Mouse (Mus musculus) right cerebral cortex, postnatal 4 days (tissue): Measurements from ENCODE around the gene Cox14.
"Not testable (repeated sequence)": the region's sequence is repeated elsewhere in the genome, so short reads cannot be mapped to it uniquely, and the experiment has no call there.

Source experiments
- DNase-seq: peaks from one replicate; pipeline ENCODE4 v3.0.0-alpha.2; 2022

Cox14 gene

DNA sequence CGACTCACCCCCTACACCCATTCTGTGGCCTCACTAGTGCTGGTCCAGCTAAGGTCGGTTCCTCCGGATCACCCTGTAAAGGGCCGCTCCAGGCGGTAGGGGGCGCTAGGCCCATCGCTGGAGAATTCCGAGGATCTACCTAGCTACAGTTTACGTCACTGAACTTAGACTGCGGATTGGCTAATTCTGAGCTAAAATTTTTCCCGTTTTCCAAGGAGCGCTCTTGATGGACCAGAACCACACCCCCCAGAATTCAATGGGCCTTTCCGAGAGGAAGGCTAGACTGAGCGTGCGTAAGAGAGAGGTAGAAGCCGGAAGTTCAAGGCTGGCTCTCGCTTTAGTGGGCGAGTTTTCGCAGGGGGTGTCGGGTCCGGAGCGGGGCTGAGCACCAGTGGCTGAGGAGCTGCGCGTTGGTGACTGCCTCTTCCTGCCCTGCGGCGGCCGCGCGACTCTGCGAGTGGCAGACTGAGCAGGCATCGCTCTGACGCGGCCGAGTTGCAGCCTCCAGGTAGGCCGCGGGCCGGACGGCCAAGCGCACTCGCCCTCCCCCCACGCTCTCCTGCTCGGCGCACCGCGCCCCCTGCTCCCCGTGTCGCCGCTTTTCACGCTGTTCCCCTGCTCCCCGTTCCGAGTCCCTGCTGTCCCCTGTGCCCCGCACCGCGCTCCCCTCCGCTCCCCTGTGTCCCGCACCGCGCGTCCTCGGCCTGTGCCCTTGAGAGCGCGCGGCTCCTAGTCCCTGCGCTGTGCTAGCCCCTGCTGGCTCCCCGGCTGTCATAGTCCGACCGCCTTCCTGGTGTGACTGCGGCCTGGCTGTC lies at the start of gene Cox14:
Gene Cox14 (plus strand): TSS at position 278 of the 815 bp plus-strand sequence.
- DNase-seq = peak; percentile 92

DNA sequence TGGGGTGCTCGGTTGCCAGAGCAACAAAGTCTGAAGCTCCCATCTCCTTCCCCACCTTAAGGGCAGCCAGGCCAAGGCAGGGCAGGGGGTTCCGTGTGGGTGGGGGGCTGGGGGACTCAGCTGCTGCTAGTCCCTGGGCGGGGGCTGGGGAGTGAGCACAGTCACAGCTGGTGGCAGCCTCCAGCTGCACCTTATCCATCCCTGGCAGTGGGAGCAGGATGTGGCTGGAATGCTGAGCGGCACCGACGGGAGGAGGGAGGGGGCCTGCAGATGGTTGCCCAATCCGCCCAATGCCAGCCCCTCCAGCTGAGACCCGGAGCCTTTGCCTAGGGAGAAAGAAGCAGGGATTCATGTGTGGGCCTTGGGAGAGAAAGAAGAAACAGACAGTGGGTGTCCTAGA lies 48.3 kb upstream of the Cox14 start:
- peak; percentile 35 for DNase-seq

DNA sequence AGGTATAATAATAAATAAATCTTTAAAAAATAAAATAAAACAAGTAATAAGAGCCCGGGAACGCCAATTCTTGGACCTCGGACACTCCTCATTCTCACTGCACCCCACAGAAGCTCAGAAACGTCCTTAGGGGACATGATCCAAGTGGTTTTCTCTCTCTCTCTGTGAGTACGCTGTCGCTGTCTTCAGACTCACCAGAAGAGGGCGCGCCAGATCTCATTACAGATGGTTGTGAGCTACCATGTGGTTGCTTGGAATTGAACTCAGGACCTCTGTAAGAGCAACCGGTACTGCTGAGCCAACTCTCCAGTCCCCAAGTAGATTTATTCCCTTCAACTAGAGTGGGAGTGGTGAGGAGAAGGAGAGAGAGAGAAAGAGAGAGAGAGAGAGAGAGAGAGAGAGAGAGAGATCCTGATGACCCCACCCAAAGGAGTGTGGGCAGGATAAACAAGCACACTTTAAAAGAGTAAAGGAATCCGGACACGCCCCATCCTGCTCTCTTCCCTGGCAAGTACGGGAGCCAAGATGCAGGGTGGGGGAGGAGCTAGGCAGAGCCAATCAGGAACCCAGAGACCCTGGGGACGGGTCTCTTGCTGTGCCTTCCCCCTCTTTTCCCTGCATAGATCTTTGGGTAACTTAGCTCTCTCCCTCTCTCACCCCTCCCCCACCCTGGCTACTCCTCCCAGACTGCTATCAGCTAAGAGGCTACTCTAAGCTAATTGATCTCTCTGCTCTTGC lies 47.2 kb upstream of the Cox14 start:
- peak; percentile 57 for DNase-seq

DNA sequence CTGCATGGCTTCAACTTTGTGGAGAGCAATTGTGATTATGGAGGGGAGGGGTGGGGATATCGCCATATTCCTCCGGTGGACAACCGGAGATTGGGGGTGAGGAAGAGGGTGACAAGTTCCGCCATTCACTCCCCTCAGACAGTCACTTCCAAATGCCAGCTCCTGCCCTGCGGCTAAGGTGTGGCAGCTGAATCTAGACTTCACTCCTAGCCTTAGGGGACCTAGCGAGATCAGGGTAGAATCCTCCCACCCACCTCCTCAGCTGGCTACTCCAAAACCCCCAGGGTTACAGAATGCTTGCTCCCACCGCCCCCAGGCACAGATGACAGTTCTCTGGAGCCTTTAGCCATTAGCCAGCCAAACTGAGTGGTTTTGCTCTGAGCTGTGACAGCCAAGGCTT lies 46.4 kb upstream of the Cox14 start:
- no peak for DNase-seq

DNA sequence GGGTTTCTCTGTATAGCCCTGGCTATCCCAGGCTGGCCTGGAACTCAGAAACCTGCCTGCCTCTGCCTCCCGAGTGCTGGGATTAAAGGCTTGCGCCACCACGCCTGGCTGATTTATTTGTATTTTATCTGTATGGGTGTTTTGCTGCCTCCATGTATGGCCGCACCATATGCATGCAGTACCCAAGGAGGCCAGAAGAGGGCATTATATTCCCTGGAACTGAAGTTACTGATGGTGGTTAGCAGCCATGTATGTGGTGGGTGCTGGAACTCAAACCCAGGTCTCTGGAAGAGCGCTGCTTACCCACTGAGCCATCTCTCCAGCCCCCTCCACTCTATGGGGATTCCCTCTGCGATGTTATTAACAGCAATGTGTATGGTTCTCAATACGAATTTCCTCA lies 42.5 kb upstream of the Cox14 start:
- no peak for DNase-seq

DNA sequence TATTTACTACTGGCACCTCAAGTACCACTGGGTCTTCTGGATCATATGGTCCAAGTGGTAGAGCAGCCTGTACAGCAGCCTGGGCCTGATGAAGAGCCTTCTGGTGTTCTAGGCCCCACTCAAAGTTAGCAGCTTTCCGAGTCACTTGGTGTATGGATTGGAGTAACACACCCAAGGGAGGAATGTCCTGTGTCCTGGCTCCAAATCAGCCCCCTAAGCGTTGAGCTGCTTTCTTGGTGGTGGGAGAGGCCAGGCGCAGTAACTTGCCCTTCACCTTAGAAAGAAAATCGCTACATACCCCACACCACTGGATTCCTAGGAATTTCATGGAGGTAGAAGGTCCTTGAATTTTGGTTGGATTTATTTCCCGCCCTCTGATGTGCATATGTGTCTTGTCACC lies 41.3 kb upstream of the Cox14 start:
- DNase-seq = no peak

DNA sequence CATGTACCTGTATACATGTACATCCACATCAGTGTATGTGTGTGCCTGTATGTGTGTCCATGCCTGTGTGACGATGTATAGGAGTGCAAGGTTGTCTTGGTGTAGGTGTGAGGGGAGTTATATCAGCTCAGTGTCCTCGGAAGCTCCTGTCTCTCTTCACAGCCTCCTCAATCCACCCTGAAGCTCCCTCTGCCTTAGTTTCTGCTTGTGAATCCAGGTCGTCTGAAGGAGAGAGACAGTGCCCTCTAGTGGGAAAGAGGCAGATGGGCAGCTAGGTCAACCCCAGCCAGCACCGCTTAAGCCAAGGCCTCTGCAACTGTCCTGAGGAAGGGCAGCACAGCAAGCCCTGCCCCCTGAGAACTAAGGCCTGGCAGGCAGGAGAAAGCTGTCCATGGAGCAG lies 36.7 kb upstream of the Cox14 start:
- no peak for DNase-seq

DNA sequence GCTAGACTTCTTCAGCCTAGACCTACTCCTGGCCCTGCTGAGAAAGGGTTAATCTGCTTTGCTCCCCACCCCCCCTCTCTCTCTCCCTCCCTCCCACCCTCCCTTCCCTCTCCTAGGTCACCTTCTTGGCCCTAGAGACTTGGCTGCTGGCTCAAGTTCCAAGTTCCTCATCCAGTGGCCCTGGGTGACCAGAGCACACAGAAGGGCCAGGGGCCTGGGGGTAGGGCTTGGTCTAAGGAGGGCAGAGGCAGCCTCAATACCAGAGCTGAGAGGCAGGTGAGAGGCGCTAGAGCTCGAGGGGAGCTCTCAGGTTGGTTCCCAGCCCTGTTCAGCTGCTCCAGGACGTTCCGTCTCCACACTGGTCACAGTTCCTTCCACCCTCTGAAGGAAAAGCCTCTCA lies 34.5 kb upstream of the Cox14 start:
- DNase-seq = no peak

DNA sequence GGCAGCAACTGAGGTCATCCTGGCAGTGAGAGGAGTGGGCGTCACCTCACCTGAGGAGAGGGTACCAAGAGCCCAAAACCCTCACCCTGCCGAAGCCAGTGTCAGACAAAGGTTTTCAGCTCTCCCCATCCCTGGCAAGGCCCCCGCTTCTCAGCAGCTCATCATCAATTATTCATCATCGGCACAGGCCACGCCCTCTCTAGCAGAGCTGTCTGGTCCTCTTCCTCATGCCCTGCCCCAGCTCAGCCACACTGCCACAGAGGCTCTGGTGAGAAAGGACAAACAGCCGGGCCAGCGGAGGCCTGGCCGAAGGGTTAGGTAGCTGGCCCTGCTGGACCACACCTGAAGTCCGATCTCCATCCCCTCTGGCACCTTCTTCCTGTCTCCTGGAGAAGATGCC lies 33.4 kb upstream of the Cox14 start:
- no peak for DNase-seq

DNA sequence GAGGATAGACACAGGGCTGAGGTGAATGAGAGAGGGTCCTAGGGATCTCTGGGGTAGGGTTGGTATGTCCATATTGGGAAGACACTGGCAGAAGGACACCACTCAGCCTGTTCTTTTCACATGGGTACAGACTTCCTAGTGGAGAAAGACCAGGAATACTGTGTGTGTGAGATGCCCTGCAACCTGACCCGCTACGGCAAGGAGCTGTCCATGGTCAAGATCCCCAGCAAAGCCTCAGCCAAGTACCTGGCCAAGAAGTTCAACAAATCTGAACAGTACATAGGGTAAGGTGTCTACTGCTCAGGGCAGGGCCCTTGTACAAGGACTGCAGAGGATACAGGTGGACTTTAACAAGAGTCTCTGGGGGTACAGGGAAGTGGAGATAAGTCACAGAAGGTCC lies 28.1 kb upstream of the Cox14 start:
- DNase-seq = no peak

DNA sequence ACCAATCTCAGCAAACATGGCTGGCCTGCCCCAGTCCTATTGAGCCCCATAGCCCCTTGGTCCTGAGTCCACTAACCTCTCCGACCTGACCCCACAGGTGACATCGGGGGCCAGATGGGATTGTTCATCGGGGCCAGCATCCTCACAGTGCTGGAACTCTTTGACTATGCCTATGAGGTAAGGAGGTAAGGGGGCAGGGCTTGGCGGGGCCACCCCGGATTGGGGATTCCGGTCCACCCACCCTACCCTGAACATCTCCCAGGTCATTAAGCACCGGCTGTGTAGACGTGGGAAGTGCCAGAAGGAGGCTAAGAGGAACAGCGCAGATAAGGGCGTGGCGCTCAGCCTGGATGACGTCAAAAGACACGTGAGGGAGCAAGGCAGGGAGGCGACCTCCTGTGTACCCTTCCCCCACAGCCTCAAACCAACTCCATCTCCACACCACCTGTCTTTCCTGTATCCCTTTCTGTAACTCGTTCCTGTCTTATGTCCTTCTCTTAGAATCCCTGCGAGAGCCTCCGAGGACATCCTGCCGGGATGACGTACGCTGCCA lies 26.8 kb upstream of the Cox14 start:
- DNase-seq = no peak

DNA sequence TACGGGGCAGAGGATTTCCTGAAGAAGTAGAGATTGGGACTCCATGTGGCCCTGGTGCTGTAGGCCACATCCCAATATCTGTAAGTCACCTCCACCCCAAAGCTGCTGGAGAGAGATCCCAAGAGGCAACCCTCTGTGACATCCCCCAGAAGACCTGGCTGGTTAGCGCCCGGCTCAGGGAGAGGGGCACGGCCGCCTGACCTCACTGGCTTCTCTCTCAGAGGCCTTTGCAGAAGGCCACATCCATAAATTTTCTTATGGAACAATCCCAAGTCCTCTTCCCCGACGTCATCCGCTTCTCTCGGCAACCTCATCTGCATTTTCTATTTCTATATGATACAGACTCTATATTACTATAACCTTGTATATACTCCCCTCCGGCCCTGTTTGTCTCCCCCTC lies 25.7 kb upstream of the Cox14 start:
- no peak for DNase-seq

DNA sequence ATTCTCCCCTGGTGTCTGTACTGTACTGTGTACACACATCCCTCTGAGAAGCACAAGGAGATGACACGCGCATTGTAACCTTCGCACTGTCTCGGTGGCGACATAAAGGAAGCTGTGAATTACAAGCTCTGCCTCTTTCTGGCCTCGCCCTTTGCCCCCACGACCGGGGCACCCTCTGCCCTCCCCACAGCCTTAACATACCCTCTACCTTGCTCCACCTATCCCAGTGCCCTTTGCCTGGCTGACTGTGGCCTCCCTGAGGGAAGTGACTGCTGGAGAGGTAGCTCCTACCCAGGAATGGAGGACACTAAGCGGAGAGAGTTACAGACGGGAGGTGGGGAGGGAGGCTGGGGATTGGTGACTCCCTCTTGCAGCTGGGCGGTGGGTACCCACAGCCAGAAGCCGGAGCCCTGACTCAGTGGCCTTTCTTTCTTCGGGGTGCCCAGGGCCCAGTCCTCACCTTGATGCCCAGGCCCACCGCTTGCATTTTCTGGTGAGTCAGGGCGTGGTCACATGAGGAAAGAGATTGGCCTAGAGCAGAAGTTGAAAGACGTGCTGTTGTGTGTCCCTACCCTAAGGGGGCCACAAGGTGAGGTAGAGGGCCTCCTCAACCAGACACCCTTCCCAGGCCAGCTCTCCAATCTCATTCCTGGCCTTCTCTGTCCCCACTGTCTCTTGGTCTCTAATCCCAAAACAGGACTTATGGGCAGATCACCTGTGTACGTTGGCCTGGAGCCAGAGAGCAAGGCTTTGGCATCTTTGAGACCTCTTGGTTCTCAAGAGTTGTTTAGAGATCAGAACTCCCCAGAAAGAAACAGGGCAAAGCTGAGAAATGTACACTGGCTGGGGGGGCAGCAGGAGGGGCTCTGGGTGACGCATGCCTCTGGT lies 25.0 kb upstream of the Cox14 start:
- DNase-seq = no peak

DNA sequence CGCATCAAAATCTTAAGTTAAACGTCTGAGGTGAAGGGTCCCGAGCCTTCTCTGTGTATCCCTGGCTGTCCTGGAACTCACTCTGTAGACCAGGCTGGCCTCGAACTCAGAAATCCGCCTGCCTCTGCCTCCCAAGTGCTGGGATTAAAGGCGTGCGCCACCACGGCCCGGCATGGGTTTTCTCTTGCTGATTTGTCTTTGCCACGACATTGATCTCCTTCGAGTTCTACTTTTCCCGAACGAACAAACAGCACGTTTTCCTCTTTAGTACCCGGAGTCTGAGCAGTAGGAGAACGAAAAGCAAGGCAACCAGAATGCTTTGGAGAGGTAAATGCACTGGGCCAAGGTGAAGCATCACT lies 23.8 kb upstream of the Cox14 start:
- DNase-seq = not testable (repeated sequence)

DNA sequence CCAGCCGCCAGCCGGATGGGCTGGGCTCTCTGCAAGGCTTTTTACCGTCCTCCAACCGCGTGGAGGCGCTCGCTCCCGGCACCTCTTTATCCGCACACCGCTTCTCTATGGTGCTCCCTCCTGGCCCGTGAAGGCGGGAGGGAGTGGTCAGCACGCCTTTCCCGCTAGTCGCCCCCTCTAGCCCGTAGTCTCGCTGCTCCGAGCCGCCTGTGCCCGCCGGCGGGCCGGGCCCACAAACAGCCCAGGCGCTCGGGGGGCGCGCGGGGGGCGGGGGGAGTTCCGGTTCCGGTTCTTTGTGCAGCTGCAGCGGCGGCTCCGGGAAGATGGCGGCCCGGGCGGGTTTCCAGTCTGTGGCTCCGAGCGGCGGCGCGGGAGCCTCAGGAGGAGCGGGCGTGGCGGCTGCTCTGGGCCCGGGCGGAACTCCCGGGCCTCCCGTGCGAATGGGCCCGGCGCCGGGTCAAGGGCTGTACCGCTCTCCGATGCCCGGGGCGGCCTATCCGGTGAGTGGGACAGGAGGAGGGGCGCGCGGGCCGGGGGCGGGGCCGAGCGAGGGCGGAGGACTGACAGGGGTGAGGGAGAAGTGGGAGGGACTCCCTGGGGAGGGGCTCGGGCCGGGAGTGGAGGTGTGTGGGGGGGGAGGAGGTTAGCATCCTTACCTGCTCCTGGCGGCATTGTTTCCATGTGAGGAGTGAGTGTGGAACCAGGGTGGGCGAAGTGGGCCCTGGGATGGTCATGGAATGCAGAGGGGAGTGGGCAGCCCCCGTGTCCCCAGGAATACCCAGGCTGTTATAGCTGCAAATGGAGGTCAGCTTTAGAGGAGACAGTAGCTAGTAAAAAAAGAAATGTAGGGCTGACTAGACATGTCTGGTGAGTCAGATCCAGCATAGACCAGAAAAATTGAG lies 23.2 kb upstream of the Cox14 start, which contains the start of gene Smarcd1:
Gene Smarcd1 (plus strand): TSS at position 131 of the 902 bp plus-strand sequence.
- DNase-seq = peak; percentile 99

DNA sequence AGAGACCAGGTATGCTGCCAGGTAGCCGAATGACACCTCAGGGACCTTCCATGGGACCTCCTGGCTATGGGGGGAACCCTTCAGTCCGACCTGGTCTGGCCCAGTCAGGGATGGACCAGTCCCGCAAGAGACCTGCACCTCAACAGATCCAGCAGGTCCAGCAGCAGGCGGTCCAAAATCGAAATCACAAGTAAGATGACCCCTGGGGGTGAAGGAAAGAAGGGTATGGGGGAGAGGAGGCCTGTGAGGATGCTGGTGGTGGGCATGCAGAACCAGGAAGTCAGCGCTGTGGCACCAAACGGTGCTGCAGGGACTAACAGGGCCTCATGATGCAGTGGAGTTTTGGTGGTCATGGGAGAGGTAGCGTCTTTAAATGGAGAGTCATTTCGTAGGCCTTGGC lies 22.3 kb upstream of the Cox14 start:
- DNase-seq = no peak

DNA sequence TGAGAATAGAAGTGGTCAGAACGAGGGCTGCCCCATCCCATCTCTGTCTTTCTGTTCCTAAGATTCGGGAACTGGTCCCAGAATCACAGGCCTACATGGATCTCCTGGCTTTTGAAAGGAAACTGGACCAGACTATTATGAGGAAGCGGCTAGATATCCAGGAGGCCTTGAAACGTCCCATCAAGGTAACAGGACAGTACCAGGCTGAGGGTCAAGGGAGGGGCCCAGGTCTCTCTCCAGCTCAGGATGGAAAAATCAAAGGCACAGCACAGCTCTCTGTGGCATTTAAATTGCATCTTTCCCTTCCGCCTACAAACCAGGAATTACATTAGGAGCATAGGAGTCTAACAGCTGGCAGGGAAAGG lies 21.8 kb upstream of the Cox14 start:
- DNase-seq = no peak

DNA sequence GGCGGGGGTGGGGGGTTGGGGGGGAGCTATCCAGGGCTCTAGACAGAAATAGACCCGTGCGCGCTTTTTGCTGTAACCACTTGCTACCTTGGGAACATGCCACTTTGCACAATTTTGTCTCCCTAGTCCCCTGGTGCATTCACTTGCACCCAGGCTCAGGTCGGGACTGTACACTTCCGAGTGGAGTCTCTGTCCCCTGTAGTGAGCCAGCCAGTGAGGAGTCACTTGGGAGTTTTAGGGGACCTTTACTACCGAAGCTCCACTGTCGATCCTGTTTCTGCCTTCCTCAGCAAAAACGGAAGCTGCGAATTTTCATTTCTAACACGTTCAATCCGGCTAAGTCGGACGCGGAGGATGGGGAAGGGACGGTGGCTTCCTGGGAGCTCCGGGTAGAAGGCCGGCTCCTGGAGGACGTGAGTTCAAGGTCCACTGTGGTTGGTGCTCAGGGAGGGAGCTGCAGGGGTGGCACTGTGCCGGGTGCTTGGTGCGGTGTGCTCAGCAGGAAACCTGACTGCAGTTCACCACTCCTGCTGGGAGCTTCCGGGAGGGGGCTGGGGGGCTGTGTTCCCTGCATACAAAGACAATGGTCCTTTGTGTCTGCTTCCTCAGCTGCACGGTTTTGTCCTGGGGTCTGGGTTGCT lies 21.3 kb upstream of the Cox14 start:
- DNase-seq = peak; percentile 27

DNA sequence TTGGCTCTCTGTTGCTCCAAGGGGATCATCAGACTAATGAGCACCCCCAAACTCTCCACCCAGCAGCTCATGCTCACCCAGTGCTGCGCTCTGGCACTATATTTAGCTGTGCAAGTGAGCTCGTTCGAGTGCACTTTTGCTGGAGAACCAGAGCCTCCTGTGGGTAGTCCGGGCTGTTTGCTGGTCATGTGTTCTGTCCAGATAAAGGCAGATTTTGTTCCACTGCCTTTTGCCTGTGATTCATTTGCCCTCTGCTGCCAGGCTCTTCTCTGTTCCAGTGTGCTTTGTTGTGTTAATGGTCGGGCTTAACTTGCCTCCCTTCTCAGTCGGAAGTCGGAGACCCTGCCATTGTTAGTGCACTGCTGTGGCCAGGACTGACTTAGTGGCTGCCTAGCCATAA lies 20.5 kb upstream of the Cox14 start:
- DNase-seq = peak; percentile 2

DNA sequence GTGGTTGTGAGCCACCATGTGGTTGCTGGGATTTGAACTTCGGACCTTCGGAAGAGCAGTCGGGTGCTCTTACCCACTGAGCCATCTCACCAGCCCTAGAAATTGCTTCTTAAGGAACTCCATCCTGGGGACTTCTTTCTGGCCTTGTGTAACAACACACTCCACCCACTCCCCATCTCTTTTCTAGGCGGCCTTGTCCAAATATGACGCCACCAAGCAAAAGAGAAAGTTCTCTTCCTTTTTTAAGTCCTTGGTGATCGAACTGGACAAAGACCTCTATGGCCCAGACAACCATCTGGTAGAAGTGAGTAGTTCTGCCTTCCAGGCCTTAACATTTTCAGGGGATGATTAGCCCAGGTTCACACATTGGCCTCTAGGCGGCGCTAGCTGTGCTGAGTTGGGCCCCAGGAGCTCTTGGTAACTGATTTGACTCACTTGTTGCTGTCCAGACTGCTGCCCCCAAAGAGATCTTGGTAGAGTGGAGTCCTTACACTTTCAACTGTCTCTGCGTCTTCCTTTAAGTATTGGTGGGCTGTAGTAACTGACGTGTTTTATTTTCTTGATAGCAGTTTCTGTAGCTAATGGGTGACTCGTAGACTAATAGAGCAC lies 19.9 kb upstream of the Cox14 start, which contains the start of gene Gm17349:
Gene Gm17349 (minus strand): TSS at position 51 of the 609 bp plus-strand sequence.
- DNase-seq = peak; percentile 63

DNA sequence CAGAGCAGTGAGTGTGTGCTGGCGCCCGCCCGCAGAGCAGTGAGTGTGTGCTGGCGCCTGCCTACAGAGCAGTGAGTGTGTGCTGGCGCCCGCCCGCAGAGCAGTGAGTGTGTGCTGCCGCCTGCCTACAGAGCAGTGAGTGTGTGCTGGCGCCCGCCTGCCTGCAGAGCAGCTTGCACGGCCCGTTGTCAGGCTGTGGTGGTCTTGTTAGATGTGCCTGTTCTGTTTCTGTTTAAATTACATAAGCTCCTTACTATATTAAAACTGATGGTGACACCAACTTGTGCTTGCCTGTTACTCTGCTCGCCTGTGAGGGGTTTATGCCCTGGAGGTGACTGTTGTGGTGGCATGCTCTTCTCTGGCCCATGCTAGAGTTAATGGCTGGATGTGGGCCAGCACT lies 17.2 kb upstream of the Cox14 start:
- DNase-seq = no peak
